Mouse (Mus musculus): ENCODE data around the gene Apba2.

Apba2 gene

DNA sequence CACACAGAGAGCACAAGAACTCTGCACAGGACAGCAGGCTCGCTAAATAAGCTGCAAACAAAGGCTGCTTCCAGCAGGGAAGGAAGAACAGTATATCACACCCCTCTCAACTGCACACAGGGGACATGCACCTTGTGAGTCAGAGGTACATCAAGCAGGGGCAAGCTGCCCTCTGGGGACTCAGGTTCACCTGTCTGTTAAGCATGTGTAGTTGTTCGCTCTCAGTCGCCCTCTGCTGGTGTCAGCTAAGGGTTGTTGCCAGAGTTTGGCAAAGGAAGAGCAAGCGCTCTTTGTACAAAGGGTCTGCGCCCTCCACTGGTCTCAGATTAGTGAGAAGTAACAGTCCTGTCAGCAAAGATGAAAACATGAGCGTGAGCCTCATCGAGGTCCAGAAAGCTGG is 228.3 kb downstream of the Apba2 start:
- DNase-seq = peak; percentile 23 to 60

DNA sequence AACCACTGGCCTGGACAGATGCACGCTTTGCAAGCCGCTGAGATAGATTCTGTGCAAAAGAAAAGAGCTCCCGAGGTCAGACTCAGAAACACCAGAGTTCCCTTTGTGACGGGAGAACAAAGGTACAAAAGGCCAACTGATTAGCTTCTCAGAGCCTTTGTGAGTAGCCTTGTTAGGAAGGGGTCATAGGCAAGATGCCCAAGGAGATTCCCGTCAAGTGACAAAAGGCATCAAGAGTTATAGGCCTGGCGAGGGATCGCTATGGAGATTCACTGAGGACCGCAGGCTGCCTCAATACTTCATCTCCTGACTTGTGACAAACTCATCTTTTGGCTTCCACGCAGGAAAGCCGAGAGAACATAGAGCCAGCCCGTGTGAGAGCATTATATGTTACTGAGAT is 237.6 kb downstream of the Apba2 start:
- DNase-seq = no peak

GRCm38 (mm10) chr7:64741333-64742307 is 240.1 kb downstream of the Apba2 start:
- DNase-seq = peak; percentile 18 to 53

DNA sequence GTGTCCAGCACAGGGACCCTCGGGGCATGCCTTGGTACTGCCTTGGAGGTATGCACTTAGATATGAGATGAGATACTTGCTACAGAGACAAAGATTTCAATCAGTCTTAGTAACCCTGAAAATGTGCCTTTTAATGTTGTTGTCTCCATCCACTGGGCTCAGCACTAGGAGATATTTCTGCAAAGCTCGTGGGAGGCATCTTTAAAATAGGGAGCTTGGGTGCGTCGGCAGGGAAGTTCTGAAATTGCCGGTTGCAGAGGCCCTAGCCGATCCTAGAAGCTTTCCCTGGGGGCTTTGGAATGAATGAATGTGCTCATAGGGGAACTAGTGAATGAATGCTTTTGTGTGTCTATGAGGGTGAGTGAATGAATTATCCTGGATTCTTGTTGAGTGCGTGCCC is 242.1 kb downstream of the Apba2 start:
- no peak for DNase-seq

- DNase-seq = peak; percentile 10 to 36
Observed at GRCm38 (mm10) chr7:64751465-64751864, 250.0 kb downstream of the Apba2 start.

GRCm38 (mm10) chr7:64752133-64752532 is 250.6 kb downstream of the Apba2 start:
- no peak for DNase-seq

- no peak for DNase-seq
Observed at GRCm38 (mm10) chr7:64753678-64754077, 252.2 kb downstream of the Apba2 start.

- DNase-seq = peak; percentile 22 to 63
Observed at GRCm38 (mm10) chr7:64754161-64754560, 252.7 kb downstream of the Apba2 start.

- no peak for DNase-seq
Observed at GRCm38 (mm10) chr7:64755141-64755540, 253.6 kb downstream of the Apba2 start.

GRCm38 (mm10) chr7:64765595-64765994 is 264.1 kb downstream of the Apba2 start:
- DNase-seq = no peak

- no peak for DNase-seq
Observed at GRCm38 (mm10) chr7:64769768-64770167, 268.3 kb downstream of the Apba2 start.

- DNase-seq = peak in 1 of 2 experiments; percentile 9
Observed at GRCm38 (mm10) chr7:64770779-64771390, 269.4 kb downstream of the Apba2 start.

DNA sequence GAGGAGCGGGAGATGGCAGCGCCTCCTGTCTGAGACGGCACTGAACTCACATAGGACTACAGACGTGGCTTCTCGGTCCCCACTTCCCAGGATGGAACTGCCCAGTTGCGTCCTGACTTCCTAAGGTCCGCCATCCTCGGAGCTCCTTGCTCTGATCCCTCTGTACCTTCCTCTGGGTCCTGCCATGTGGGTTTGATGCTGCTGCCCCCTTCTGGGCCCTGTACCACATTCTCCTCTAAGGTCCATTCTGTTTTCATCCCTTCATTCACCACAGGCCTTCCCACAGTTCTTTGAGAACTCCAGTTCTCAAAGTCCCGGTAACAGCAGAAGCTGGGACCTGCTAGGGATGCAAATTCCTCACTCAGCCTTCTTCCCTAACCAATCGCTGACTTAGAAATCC is 272.0 kb downstream of the Apba2 start:
- DNase-seq = no peak

DNA sequence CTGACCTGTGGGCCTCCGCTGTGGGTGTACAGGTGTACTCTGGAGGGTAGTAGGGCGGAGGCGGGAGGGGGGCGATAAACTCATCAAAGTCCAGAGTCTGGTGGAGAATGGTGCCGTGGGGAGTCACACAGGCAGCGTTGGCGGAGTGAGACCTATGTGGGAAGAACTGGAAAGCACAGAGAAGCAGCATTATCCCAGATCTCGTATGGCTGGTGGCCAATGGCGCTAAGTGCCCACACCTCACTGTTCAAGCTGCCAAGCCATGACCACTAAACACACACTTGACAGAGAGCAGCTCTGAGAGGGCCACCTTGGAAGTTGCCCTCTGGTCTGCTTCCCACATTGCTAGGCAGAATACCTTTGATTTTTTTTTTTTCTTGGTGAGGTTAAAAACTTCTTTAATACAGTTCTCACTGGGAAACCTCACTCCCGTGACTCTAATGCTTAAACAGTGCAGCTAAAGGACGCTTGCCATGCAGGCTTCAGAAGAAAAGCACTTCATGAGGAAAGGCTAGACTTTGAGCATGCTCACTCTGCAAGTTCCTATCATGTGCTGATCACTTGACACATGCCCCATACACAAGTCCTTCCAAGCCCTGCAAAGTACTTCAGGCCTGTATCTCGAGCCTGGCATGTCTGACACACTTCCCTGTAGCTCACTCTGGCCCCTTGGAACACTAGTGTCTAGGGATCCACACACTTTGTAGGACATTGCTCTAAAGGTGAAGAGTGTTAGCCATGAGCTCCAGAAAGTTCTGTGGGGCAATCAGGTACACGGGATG is 275.4 kb downstream of the Apba2 start:
- no peak for DNase-seq

DNA sequence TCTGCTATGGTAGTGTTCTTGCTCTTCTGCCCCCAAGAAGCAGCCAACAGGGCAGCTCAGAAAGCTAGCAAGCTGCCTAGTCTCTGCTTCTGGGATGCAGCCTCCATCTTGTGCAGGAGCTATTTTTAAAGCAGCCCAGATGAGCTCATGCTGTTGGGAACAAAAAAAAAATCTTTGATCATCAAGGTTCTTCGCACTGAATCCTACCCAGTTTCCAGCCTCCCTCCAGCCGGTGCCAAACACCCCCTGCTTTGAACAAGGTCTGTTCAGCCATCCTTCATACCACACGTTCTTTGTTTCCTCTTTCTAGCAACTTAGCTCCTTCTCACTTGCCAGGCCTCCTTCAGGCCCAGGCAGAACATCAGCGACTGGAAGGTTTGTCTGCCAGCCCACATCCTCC is 278.0 kb downstream of the Apba2 start:
- no peak for DNase-seq

GRCm38 (mm10) chr7:64785040-64785439 is 283.5 kb downstream of the Apba2 start:
- DNase-seq = no peak

GRCm38 (mm10) chr7:64791145-64791544 is 289.6 kb downstream of the Apba2 start:
- no peak for DNase-seq

- DNase-seq = peak in 1 of 2 experiments; percentile 17
Observed at GRCm38 (mm10) chr7:64792031-64792430, 290.5 kb downstream of the Apba2 start.

- DNase-seq = peak in 1 of 2 experiments; percentile 10
Observed at GRCm38 (mm10) chr7:64795554-64795953, 294.0 kb downstream of the Apba2 start.

Data from kidney, adult 8-10 months (tissue).